ENCODE assay signal across 10 mouse cellular contexts in the genomic region with DNA sequence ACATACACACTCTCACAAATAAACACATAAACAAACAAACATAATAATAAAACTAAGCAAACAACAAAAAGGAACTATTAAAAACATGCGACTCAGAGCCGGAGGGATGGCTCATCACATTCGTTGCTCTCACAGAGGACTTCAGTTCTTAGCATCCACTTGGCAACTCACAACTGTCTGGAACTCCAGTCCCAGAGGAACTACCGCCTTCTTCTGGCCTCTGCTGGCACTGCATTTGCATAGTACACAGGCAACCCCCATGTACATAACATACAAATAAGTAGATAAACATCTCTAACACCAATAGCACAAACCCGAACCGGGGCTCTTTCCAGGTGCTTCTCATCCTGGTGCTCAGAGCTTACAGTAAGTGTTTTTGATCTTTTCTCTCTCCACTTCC.
"Had no signal": no experiment of that assay in that cellular context is flagged by ENCODE, and none has a peak within 500 bp of the region (broad histone marks: within the 10 kb centered on the region; RNA-seq: fewer than 3 reads in every experiment).

No protein-coding gene starts in this region.

- H3K27me3 ChIP-seq: limb, embryonic 13.5 days; liver, embryonic 15.5 days; midbrain, embryonic 13.5 days had no signal

- H3K27ac ChIP-seq: limb, embryonic 13.5 days; liver, embryonic 15.5 days; midbrain, embryonic 13.5 days had no signal

- ATAC-seq: midbrain, embryonic 13.5 days had no signal

- DNase-seq: kidney, adult 8-10 months; kidney, postnatal 36 days; left cerebral cortex, postnatal 4 days; lung, embryonic 14.5 days; lung, postnatal 14 days; right cerebral cortex, adult 18-20 months; right cerebral cortex, postnatal 25 days had no signal

- H3K4me1 ChIP-seq: limb, embryonic 13.5 days; liver, embryonic 15.5 days; midbrain, embryonic 13.5 days had no signal

- H3K36me3 ChIP-seq: limb, embryonic 13.5 days; liver, embryonic 15.5 days; midbrain, embryonic 13.5 days had no signal

- H3K9ac ChIP-seq: limb, embryonic 13.5 days; liver, embryonic 15.5 days; lung, embryonic 14.5 days; midbrain, embryonic 13.5 days had no signal

- H3K4me3 ChIP-seq: limb, embryonic 13.5 days; liver, embryonic 15.5 days; midbrain, embryonic 13.5 days had no signal

- H3K4me2 ChIP-seq: limb, embryonic 13.5 days; liver, embryonic 15.5 days; lung, embryonic 14.5 days; midbrain, embryonic 13.5 days had no signal

- H3K9me3 ChIP-seq: limb, embryonic 13.5 days; liver, embryonic 15.5 days; midbrain, embryonic 13.5 days had no signal
